Mouse (Mus musculus) urinary bladder, postnatal 4 days (tissue): Measurements from ENCODE around the gene Exoc3l4.

Experiments
- DNase-seq, 2 experiments: peaks; one replicate each; pipeline ENCODE4 v3.0.0; 2021 to 2022; ENCODE audit warnings: low spot score in 2 of 2

Gene Exoc3l4

DNA sequence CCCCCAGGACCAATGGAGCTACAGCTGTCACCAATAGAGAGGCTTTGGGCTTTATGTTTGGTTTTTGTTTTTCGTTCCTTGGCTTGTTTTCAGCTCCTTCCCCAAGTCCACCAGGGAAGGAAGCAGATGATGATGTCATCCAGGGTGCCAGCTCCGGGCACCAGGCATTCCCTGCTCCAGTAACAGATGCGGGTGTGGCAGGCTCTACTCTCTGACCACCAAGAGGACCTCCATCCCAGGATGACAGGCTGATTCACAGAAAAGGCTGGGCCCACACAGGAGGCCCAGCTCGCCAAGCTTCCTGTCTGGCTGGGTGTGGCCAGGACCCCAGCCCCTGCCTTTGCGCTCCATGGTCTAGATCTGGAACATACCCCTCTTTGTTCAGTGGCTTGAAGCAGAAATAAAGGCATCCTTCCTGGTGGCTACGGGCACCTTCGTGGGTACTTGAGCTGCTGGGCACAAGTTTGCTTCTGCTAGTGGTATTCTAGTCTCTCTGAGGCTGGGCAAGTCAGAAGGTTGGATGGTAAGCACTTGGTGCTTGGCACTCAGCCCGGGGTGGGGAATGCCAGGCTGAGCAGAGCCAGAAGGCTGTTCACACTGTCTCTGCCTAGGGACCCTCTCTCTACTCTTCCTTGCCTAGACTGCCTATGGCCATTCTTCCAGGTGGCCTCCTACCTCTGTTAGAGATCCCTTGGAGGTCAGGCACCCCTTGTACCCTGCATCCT lies 5.0 kb upstream of the Exoc3l4 start:
- no peak for DNase-seq

DNA sequence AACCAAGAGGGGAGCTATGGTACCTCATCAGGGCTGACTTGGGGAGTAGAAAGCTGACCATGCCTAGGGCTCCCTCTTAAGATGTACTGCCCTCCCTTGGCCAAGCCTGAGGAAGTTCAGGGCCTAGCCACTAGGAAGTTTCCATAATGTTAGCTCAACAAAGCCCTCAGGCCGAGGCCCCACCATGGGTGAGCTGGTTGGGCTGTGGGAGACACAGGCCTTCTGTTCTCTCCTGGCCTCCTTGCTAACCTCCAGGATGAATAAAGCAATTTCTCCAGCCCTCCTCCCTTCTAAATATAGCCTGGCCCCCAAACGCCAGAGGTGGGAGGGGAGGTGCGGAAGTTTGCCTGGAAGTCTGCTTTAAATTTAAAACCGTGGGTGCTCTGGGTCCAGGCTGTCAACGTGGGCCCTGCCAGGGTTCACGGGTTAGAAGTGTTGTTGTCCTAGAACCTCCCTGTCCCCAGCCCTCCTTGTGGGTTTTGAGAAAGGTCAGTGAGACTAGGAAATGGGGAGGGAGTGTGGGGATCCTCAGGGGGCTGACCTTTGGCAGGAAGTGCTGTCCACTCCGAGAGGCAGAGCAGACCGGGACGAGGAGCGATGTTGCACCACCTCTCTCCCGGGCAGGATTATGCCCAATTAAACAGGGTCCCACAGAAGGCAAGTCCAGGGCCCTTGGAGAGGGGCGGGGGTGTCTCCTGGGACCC lies 4.1 kb upstream of the Exoc3l4 start:
- DNase-seq, result no peak

DNA sequence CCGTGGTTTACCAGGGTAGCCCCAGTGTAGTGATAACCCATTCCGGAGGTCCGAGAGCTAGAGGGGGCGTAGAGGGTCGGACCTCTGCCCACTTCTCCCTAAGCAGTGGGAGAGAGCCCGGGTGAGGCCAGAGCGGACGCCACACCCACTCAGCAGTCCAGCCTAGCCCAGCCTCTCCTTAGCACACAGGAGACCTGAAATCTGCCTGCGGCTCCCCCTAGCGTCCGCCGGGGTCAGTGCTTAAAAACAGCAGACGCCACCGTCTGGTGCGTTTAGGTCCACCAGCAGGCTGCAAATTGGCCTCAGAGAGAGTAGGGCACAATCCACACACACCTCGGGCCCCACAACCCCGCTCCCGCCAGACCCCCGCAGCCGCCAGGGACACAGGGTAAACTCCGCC lies 3.5 kb upstream of the Exoc3l4 start:
- DNase-seq, result peak; percentile 86 to 93

DNA sequence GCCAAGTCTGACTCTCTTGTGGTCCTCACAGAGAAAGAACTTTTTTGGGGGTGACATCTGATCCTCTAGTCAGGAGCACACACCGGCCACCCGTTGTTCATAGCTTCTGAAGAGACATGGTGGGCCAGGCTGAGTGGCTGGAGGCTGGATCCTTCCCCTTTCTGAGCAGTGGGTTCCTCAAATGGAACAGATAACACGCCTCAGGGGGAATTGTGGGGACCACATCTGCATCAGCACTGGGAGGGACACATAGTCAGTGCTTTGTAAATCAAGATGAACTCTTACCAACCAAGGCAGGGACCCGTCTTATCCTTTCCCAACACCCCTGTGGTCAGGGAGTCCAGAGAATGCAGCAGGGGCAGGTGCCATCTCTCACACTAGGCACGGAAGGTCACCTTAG lies 3.1 kb downstream of the Exoc3l4 start:
- DNase-seq, result no peak

DNA sequence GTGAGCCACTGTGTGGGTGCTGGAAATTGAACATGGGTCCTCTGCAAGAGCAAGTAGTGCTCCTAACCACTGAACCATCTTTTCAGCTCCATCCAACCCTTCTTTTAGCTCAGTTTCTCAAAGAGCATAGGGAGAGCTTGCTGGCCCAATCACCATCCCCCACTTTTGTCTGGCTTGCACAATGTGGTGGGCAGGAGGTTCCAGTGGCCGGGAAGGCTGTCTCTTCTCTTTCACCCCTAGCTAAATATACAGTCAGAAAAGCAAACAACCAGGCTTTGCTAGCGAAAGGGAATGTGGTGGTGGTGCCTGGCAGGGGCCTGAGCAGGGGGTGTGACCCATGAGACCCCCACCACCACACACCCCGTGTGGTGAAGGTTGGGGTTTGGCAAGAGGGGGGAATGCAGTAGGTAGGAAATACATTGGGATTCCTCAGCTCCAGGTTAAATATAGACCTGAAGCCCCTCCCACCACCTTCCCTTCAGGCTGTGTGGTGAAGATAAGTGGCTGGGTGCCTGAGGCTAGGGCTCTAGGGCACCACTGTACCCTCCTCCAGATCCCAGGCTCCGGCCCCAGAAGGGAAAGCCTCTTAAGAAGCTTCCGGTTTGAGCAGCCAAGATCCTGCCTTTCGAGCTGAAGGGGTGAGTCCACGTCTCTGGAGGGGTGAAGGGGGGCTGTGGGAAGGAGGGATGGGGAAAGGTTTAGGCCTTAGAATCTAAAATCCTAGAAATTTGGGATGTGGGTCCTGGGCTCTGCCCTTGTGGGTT lies 4.3 kb downstream of the Exoc3l4 start:
- no peak for DNase-seq

DNA sequence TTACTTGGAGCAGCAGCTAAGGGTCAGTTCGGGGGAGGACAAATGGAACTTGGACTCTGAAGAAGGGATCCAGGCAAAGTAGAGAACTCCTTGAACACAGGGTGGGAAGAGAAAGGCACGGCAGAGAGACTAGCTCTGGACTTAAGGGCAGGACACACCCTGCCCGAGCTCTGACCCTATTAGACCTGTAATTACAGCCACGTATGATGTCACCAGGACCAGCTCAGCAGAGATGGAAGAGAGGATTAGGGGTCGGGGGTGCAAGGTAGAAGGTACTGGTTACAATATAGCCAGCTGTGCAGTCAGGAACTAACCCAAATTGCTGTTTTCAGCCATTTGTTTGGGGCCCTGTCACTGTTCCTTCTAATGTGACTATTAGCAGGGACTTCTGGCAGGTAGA lies 6.0 kb downstream of the Exoc3l4 start:
- DNase-seq, result no peak

DNA sequence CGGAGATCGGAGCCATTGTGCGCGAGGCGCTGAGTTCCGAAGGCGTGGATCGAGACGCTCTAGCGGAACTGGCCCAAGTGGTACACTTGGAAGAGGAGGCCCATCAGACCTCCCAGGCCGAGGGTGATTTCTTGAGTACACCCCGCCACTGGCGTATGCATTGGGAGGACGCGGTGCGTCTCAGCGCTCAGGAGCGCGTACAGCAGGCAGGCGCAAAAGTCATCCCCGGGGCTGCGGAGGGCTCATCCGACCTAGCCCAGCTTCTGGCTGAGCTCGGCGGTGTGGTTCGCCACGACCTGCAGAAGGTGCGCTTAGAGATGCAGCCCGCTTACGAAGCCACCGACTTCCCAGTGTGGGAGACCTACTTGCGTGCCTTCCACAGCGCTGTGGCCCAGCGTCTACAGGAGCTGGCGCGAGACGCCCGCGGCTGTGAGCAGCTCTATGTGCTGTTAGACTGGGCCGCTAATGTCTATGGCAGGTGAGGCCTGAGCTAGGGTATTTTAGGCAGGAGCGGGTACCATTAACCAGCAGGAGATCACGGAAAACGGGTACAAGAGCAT lies 6.8 kb downstream of the Exoc3l4 start:
- no peak for DNase-seq

DNA sequence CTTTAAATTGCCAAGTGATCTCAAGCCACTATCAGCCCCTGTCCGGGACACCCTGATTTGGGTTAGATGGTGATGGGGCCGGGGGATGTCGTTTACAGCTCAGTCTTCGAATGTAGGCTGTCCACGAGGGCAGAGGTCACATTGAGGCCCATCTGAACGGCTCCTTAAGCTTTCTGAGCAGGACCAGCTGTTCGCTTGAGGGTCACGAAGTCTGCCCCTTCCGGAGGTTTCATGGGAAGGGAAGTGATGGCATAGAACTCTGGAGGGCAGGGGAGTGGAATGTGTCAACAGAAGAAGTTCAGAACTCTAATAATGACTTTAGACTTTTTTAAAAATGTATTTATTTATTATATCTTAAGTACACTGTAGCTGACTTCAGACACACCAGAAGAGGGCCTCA lies 7.7 kb downstream of the Exoc3l4 start:
- DNase-seq, result no peak

DNA sequence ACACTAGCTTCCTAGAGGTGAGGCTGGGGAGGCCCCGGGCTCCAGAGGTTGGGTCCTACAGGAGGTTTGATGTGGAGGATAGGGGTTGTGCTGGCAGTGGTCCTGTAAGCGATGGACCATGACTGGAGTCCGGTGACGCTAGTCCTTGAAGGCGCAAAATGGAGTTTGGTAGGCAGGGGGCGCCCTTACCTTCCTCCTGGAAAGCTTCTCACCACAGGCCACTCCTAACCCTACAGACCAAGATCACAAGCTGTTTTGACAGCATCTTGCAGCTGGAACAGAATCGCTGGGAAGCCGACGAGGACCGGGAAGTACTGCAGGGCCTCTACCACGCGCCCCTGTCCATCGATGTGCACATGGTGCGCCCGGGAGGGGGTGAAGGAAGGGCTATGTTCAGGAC lies 8.4 kb downstream of the Exoc3l4 start:
- DNase-seq, result peak; percentile 77 to 90

DNA sequence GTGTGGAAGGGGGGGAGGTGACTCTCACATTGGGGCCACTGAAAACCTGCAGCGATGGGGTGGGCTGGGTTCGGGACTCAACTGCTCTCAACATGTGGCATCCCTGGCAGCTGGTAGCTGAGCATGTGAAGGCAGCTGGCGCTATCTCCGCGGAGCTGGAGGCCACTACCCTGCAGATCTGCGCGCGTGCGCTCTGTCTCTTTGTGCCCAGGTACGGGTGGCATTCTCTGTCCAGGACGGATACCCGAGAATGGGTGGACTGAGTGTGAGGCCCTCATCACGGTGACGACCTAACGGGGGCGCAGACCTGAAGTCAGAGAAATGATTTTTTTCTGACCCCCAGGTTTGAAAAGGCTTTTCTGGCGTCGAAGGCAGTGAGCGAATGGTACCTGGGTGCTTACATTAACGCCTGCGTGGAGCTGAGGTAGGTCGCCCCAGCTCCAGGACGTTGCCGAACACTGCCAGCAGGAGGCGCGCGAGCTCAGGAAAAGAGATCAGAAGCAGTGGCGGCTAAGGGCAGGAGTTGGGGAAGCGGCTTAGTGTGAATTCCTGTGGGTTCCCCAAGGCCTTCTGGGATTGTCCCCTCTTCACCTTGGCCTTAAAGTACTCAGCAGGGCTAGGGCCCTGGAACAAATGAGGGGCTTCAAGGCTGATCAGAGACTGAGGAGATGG lies 9.1 kb downstream of the Exoc3l4 start:
- DNase-seq, result peak; percentile 82 to 96

DNA sequence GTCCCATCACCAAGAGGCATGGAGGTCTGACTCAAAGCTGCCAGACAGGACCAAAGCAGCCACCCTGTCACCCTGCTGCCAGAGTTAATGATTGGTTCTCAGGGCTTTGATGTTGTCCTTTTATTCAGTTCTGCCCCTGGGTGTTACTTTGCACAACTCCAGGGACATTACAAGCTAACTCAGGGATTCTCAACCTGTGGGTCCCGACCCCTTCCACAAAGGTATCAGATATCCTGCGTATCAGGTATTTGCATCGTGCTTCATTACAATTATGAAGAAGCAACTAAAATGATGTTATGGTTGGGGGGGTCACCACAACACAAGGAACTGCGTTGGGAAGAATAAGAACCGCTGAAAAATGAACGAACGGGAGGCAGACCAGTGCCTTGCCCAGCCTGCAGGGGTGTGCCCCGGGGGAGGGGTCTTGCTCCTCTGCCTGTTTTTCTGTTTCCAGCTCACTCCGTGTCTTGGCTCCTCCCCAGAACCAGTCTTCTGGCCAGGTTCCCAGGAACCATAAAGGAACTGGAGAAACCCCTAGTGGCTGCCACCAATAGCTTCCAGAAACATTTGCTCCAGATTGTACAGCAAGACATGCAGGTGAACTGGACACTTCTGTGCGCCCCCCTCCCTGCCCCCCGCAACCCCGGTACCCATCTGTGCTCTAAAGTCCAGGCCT lies 10.8 kb downstream of the Exoc3l4 start:
- DNase-seq, result no peak

DNA sequence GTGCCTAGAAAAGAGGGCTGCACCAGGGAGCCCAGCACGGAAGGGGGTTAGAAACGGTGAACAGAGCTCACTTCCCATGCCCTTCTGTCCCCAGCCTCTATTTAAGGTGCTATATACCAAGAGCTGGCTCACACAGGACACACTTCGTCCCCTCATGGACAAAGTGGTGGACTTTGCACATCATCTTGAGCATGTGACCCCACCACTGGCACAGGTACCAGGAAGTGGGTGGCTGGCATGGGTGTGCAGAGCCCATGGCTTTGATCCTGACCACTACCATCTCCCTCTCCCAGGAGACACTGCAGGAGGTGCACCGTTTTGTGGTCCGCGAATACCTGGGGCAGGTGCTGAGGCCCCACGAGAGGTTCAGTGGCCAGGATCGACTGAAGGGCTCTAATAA lies 11.5 kb downstream of the Exoc3l4 start:
- DNase-seq, result no peak

DNA sequence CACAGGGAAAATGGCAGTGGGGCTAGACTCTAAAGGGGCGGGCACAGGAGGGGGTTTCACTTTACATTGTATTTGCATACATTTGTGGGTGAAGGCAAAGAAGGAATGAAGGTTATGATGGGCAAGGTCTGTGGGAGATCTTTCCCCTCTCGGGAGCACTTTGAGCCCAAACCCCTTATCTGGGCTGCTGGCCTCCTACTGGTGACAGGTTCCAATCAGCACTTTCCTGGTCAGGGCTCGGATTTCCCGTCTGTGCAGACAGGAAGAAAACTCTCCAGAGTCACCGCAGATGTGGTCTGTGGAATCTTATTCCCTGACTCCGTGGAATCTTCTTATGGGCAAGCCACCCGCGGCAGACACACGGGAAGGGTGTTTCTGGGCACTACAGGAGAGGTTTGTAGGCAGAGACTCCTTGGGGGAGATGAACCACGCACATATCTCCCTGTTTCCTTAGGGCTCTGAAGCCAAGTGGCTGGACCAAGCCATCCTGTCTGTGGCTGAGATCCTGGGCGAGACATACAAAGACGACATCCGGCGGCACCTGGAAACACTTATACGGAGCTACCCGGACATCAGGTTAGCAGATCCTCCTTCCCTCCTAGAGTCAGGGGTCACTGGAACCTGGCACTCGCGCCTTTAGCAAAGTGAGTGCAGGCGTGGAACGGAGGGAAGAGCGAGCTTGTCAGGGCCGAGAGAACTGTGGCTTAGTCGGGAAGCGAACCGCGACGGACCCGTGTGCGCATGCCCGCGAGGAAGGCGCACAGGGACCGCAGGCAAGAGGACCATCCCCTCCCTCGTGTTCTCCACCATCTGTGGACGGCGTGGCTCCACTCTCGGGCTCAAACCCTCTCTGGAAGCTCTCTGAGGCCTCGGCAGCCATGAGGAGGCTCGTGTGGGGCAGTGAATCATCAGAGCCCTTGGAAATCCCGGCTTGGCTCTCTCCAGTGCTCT lies 12.4 kb downstream of the Exoc3l4 start:
- DNase-seq, result peak in 1 of 2 experiments; percentile 48

DNA sequence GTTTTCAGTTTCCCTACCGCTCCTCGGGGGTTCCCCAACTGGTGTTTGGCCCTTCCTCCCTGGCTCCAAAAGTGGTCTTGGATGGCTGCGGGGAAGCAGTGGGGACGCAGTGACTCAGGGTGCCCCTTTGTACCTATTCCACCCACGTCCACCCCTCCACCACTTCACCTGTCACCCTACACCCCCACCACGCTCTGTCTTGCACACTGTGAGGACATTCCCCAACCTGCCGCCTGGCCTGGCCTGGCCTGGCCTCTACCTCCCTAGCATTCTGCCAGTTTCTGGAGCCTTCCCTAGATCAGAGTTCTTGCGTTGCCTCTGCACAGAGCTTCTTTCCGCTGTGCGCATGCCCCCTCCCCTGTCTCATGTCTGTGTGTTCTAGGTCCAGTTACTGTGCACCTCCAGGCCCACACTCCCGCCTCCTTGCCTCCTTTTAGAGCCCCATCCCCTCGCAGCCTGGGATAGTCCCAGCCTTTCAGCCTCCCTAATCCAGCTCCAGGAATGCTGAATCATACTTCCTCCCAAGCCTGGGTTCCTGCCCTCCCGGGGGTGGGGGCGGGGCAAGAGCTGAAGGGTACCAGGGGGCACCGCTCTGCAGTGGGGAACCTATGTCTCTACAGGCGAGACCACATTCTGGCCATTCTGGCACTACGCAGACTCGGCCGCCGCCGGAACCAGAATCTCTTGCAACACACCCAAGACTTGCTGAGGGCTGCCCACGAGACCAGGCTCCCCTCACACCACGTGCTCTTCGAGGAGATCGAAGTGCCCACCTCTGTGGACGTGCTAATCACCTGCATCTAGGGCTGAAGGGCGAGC lies 13.4 kb downstream of the Exoc3l4 start:
- DNase-seq, result no peak

DNA sequence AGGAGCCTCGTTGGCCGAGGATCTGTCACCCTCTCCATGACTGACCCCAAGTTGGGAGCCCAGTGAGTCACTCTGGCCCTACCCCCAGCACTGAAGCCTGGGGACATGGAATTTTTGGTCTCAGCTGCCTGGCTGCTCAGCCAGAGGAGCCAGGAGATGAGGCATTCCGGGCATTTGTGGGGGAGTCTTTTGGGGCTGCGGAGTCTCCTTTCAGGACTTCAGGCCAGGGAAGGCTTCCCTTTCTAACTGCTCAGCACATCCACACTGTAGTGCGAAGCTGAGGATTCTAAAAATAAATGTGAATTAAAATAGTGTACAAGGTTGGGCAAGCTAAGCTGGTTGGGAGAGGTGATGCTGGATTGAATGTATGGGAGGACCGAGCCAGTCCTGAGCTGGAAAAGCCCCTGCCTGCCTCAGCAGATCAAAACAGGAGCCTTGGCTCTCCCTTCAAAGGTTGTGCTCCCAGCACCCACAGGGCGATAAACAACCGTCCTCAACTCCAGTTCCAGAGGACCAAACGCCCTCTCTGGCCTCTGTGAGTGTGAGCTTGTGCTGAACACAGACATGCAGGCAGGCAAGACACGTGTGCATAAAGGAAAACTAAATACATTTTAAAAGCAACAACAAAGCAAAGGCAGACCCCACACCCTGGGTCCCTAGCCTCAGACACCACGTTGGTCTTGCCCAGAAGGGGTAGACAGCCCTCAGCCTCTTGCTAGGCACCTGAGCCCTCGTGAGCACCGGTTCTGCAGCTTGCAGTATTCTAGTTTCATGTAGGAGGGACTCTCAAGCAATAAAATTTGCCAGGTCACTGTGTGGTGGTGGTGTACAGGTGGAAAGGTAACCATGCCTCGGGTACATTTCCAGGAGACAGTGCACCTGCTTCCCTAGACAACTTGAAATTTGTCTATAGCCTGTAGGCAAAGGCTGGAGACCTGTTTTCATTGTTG lies 14.3 kb downstream of the Exoc3l4 start:
- DNase-seq, result no peak

DNA sequence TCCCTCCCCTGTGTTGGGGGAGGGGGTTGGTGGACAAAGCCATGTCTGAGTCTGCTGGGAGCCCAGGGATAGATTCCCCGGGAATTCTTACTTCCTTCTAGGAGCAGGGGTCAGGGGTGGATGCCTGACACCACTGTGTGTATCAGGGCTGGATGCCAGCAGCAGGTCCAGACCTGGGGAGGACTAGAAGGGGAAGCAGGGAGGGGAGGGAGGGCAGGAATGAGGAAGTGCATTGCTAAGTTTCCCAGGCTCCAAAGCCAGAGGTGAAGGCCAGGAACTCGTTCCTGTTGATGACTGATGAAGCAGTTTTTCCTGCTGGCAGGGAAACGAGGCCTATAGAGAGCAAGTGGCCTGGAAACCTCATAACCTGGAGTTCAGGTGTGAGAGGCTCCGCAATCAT lies 15.3 kb downstream of the Exoc3l4 start:
- DNase-seq, result no peak

DNA sequence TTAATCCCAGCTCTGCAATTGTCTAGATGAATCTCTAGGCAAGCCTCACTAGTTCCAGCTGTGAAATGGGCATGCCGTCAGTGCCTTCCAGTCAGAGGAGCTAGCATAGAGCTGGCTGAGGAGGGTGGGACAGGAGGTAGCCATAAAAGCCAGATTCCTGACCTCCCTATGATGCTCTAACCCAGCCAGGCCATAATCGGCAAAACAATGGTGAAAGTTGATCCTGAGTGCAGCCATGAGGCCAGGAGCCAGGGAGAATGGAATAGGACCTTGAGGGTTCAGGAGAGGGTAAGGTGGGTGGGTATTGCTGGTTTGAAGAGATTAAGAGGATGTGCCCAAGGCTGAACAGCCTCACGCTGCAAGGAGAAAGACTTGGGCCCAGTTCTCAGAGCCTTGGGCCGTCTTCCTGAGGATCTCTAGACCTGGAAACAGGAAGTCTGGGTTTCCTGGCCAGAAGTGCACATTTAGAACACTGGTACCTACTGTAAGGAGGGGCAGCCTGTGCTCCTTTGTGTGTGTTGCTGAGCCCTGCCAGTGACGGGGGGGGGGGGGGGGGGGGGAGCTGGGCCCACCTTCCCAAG lies 16.0 kb downstream of the Exoc3l4 start:
- DNase-seq, result no peak
